Mouse (Mus musculus) hindbrain, embryonic 10.5 days (tissue): ENCODE results near the gene Sipa1. TPM values are rescaled to one million over a fixed set of nuclear protein-coding genes. Genes with fewer than 3 reads are reported as not detected.
"Not testable (repeated sequence)": the region's sequence is repeated elsewhere in the genome, so short reads cannot be mapped to it uniquely, and the experiment has no call there.

Source experiments
- DNase-seq: peaks from one replicate; pipeline ENCODE4 v3.0.0-alpha.2; 2017; ENCODE audit warnings: low spot score
- H3K27ac ChIP-seq: fragments of 300-500 bp; sonication (generic); 2 replicates; pipeline ENCODE4 v1.5.1; 2016; ENCODE audit warnings: mild to moderate bottlenecking, moderate library complexity
- H3K27me3 ChIP-seq: fragments of 300-500 bp; sonication (generic); 2 replicates; pipeline ENCODE4 v1.6.1; 2016; ENCODE audit warnings: mild to moderate bottlenecking; ENCODE audit not compliant: poor library complexity, insufficient read depth, severe bottlenecking
- H3K36me3 ChIP-seq: fragments of 300-500 bp; sonication (generic); 2 replicates; pipeline ENCODE4 v1.6.1; 2016; ENCODE audit warnings: mild to moderate bottlenecking, moderate library complexity
- H3K4me1 ChIP-seq: fragments of 300-500 bp; sonication (generic); replicated peaks from 2 replicates; pipeline ENCODE4 v1.6.1; 2016; ENCODE audit warnings: mild to moderate bottlenecking
- H3K4me3 ChIP-seq: fragments of 300-500 bp; sonication (generic); 2 replicates; pipeline ENCODE4 v1.5.1; 2016; ENCODE audit warnings: mild to moderate bottlenecking, moderate library complexity
- H3K9me3 ChIP-seq: fragments of 300-500 bp; sonication (generic); 2 replicates; pipeline ENCODE4 v1.6.1; 2016; ENCODE audit warnings: mild to moderate bottlenecking, moderate library complexity
- WGBS: fragments of 180-500 bp; shearing (Covaris S2); methylation state at CpG from one replicate; pipeline ENCODE4 v1.1.7; 2016; 5-methylcytosine and 5-hydroxymethylcytosine counted together
- polyA plus RNA-seq: library from polyadenylated mRNA; unstranded; fragments of >200 nt; fragmentation: Nextera tagmentation; extraction: Ambion mirVana; gene quantifications from 2 replicates; pipeline ENCODE4 v1.2.1, GENCODE M21; 2016

The Sipa1 gene
- polyA plus RNA-seq, 1 experiment from 2014 or later: 27.6 TPM

GRCm38 (mm10) chr19:5692086-5692912, 28.8 kb upstream of the Sipa1 start:
- no peak for DNase-seq
- H3K36me3 ChIP-seq: peaks cover 73% of the 10 kb centered on the region
- H3K4me3 ChIP-seq: peak overlapping the region; percentile 90
- peaks cover 19% of the 10 kb centered on the region for H3K27me3 ChIP-seq
- H3K9me3 ChIP-seq: no peaks in the 10 kb centered on the region
- peak overlapping the region; percentile 68 for H3K27ac ChIP-seq
- WGBS: 64% methylated on average over 10 of the region's 10 CpGs
- H3K4me1 ChIP-seq: peaks cover 72% of the 10 kb centered on the region

- H3K27ac ChIP-seq: peak overlapping the region; percentile 68; the same call in 1 of the 2 replicates
- no peaks in the 10 kb centered on the region for H3K9me3 ChIP-seq
- H3K4me1 ChIP-seq: peaks cover 76% of the 10 kb centered on the region
- H3K36me3 ChIP-seq: peaks cover 72% of the 10 kb centered on the region
- peaks cover 19% of the 10 kb centered on the region for H3K27me3 ChIP-seq
- 87% methylated on average over 5 of the region's 5 CpGs for WGBS
- peak overlapping the region; percentile 90 for H3K4me3 ChIP-seq
- DNase-seq: no peak
These were observed 28.1 kb upstream of the Sipa1 start for GRCm38 (mm10) chr19:5691601-5692000.

- Histone ChIP-seq H3K4me1 (peaks cover 65% of the 10 kb centered on the region), H3K4me3 (peak overlapping the region; percentile 90), H3K36me3 (peaks cover 72% of the 10 kb centered on the region), H3K27ac (peak overlapping the region; percentile 91), H3K27me3 (peaks cover 15% of the 10 kb centered on the region), H3K9me3 (no peaks in the 10 kb centered on the region)
- DNase-seq: no peak
- WGBS: 71% methylated on average over 15 of the region's 15 CpGs
These were observed 26.8 kb upstream of the Sipa1 start for GRCm38 (mm10) chr19:5690343-5690735.

GRCm38 (mm10) chr19:5689565-5690342, 26.2 kb upstream of the Sipa1 start:
- WGBS: 12% methylated on average over 42 of the region's 42 CpGs
- Histone ChIP-seq H3K36me3 (peaks cover 72% of the 10 kb centered on the region), H3K27ac (peak overlapping the region; percentile 91), H3K4me1 (peaks cover 61% of the 10 kb centered on the region), H3K9me3 (no peaks in the 10 kb centered on the region), H3K4me3 (peak overlapping the region; percentile 90), H3K27me3 (peaks cover 9% of the 10 kb centered on the region)
- DNase-seq: peak; percentile 78

- DNase-seq: no peak
- H3K9me3 ChIP-seq: no peaks in the 10 kb centered on the region
- 1% methylated on average over 7 of the region's 7 CpGs for WGBS
- peaks cover 72% of the 10 kb centered on the region for H3K36me3 ChIP-seq
- peaks cover 61% of the 10 kb centered on the region for H3K4me1 ChIP-seq
- H3K27ac ChIP-seq: peak overlapping the region; percentile 91
- peak overlapping the region; percentile 90 for H3K4me3 ChIP-seq
- 0 out of 2 replicates have a peak, but pooled peaks cover 2% of the 10 kb centered on the region for H3K27me3 ChIP-seq
These were observed 25.6 kb upstream of the Sipa1 start for GRCm38 (mm10) chr19:5689088-5689428.

- Histone ChIP-seq H3K4me3 (peak within 1 kb of the TSS; percentile 90), H3K9me3 (no peaks in the 10 kb centered on the region), H3K4me1 (peaks cover 56% of the 10 kb centered on the region), H3K36me3 (peaks cover 72% of the 10 kb centered on the region), H3K27me3 (no peaks in the 10 kb centered on the region), H3K27ac (peak within 1 kb of the TSS; percentile 91)
- under 1% methylated on average over 69 of the region's 69 CpGs for WGBS
- DNase-seq: peak; percentile 98
These were observed 24.9 kb upstream of the Sipa1 start, which contains the start of the genes Map3k11 and Pcnx3 for GRCm38 (mm10) chr19:5688200-5689087. Gene Map3k11, plus strand, starts transcription at chr19:5688742. Gene Pcnx3, minus strand, starts transcription at chr19:5688908.

- WGBS: 21% methylated on average over 9 of the region's 9 CpGs
- Histone ChIP-seq H3K27ac (peak overlapping the region; percentile 91), H3K36me3 (peaks cover 72% of the 10 kb centered on the region), H3K27me3 (no peaks in the 10 kb centered on the region), H3K9me3 (no peaks in the 10 kb centered on the region), H3K4me1 (peaks cover 48% of the 10 kb centered on the region), H3K4me3 (peak overlapping the region; percentile 90)
- no peak for DNase-seq
These were observed 24.2 kb upstream of the Sipa1 start for GRCm38 (mm10) chr19:5687738-5688137.

- WGBS: 95% methylated on average over 12 of the region's 12 CpGs
- H3K4me1 ChIP-seq: peaks cover 41% of the 10 kb centered on the region
These were observed 23.4 kb upstream of the Sipa1 start for GRCm38 (mm10) chr19:5686954-5687353.

GRCm38 (mm10) chr19:5686437-5686836, 22.9 kb upstream of the Sipa1 start:
- Histone ChIP-seq H3K4me1 (peaks cover 35% of the 10 kb centered on the region), H3K27ac (no peak overlapping the region), H3K36me3 (peaks cover 72% of the 10 kb centered on the region), H3K27me3 (no peaks in the 10 kb centered on the region), H3K4me3 (no peak overlapping the region), H3K9me3 (no peaks in the 10 kb centered on the region)
- DNase-seq: no peak
- WGBS: 91% methylated on average over 13 of the region's 13 CpGs

More at GRCm38 (mm10) chr19:5686954-5687353, 23.4 kb upstream of the Sipa1 start:
- Histone ChIP-seq H3K4me3 (peak overlapping the region; percentile 90), H3K36me3 (peaks cover 72% of the 10 kb centered on the region)
- not testable (repeated sequence) for H3K9me3 ChIP-seq, H3K27me3 ChIP-seq, H3K27ac ChIP-seq, DNase-seq

- Histone ChIP-seq H3K9me3 (no peaks in the 10 kb centered on the region), H3K4me1 (peaks cover 30% of the 10 kb centered on the region), H3K27ac (no peak overlapping the region), H3K4me3 (no peak overlapping the region), H3K36me3 (peaks cover 72% of the 10 kb centered on the region), H3K27me3 (no peaks in the 10 kb centered on the region)
- no peak for DNase-seq
- WGBS: 94% methylated on average over 11 of the region's 11 CpGs
These were observed 22.4 kb upstream of the Sipa1 start for GRCm38 (mm10) chr19:5685861-5686260.

GRCm38 (mm10) chr19:5685431-5685830, 21.9 kb upstream of the Sipa1 start:
- no peak for DNase-seq
- 93% methylated on average over 19 of the region's 19 CpGs for WGBS
- Histone ChIP-seq H3K4me3 (peak overlapping the region; percentile 13; the same call in 1 of the 2 replicates), H3K27me3 (no peaks in the 10 kb centered on the region), H3K27ac (no peak overlapping the region), H3K9me3 (no peaks in the 10 kb centered on the region), H3K4me1 (peaks cover 25% of the 10 kb centered on the region), H3K36me3 (peaks cover 72% of the 10 kb centered on the region)

GRCm38 (mm10) chr19:5684985-5685384, 21.5 kb upstream of the Sipa1 start:
- no peak for DNase-seq
- WGBS: 91% methylated on average over 13 of the region's 13 CpGs
- Histone ChIP-seq H3K4me1 (peaks cover 21% of the 10 kb centered on the region), H3K9me3 (no peaks in the 10 kb centered on the region), H3K4me3 (0 out of 2 replicates have a peak overlapping the region, but pooled peaks have one; percentile 13), H3K27me3 (no peaks in the 10 kb centered on the region), H3K27ac (no peak overlapping the region), H3K36me3 (peaks cover 74% of the 10 kb centered on the region)
